Mouse (Mus musculus): Measurements from ENCODE around the gene Mctp1.

GRCm38 (mm10) chr13:76879008-76879407 lies 494.7 kb downstream of the Mctp1 start:
- no peak for TF ChIP-seq CTCF (IDR thresholded peaks at IDR 0.05; ENCODE audit: low read depth, low read length)
- no peak for TF ChIP-seq POLR2A (IDR thresholded peaks at IDR 0.05; ENCODE audit: borderline replicate concordance, low read depth, low read length)
